Mouse (Mus musculus) large intestine, adult 2 months (tissue): Measurements from ENCODE around the gene Adnp. TPM values are rescaled to one million over a fixed set of nuclear protein-coding genes. Genes with fewer than 3 reads are reported as not detected.
A peak's percentile ranks its signal among the peaks of the same experiment; 100 is the strongest.

Experiments
- DNase-seq: peaks from one replicate; pipeline ENCODE4 v3.0.0-alpha.2; 2012; ENCODE audit warnings: low read depth, low spot score
- WGBS: fragments of 180-500 bp; shearing (Covaris S2); methylation state at CpG from one replicate; pipeline ENCODE4 v1.1.7; 2018; 5-methylcytosine and 5-hydroxymethylcytosine counted together
- polyA plus RNA-seq: library from polyadenylated mRNA; depleted of rRNA; stranded (reverse); fragments of >200 nt; gene quantifications from 2 replicates; pipeline ENCODE4 v1.2.3, GENCODE M21; 2012

The Adnp gene
- polyA plus RNA-seq, 1 experiment: 10.5 TPM

- no peak for DNase-seq
- WGBS: 59% methylated on average over 5 of the region's 5 CpGs
Measured at GRCm38 (mm10) chr2:168213788-168214397, 7.0 kb upstream of the Adnp start.

GRCm38 (mm10) chr2:168207883-168208282 lies 971 bp upstream of the Adnp start:
- no peak for DNase-seq
- 95% methylated on average over 3 of the region's 3 CpGs for WGBS

DNA sequence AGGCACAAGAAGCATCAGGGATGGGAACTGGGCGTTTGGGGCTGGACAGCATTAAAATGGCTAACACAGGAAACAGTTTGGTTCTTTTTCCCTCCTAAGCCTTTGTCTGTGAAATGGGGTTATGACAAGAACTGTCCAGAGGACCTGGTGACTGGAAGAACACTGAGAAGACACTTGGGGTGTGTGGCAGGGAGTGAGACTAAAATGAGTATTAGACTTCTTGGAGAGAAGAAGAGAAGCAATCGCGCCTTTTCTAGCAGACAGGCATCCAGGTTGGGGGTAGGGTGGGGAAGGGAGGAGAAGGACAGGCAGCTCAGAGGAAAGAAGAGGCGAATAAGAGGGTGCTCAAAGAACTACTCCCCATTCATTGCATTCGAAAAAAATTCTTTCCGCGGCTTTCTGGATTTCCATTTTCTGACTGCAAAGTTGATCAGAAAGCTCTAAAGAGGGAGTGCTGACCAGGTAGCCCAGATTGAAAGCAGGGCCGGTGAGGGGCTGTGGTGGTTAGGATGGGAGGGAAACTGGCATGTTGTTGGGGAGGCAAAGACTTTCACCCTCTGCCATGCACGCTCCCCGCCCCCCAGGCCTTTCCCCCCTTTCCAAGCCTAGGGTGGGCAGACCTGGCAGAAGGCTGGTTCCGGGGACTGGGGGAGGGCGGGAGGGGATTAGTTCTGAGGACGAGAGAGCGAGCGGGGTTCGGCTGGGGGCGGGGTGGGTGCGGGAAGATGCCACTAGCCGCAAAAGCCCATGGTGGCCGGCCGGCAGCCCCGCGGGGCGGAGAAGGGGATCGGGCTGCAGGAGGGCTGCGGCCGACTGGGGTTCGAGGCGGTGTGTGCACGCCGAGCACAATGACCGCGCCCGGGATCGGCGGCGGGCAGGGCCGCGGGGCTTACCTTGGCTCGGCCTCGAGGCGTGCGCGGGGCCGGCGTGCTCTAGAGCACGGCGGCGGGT lies 956 bp downstream of the Adnp start:
- no peak for DNase-seq
- under 1% methylated on average over 49 of the region's 49 CpGs for WGBS

- peak; percentile 87 for DNase-seq
- 2% methylated on average over 6 of the region's 6 CpGs for WGBS
Measured at GRCm38 (mm10) chr2:168205265-168205664, 1.6 kb downstream of the Adnp start.

GRCm38 (mm10) chr2:168204476-168204999 lies 2.4 kb downstream of the Adnp start:
- 62% methylated on average over 8 of the region's 8 CpGs for WGBS
- DNase-seq: no peak

- 45% methylated on average over 5 of the region's 5 CpGs for WGBS
- DNase-seq: no peak
Measured at GRCm38 (mm10) chr2:168200014-168200691, 6.8 kb downstream of the Adnp start.

DNA sequence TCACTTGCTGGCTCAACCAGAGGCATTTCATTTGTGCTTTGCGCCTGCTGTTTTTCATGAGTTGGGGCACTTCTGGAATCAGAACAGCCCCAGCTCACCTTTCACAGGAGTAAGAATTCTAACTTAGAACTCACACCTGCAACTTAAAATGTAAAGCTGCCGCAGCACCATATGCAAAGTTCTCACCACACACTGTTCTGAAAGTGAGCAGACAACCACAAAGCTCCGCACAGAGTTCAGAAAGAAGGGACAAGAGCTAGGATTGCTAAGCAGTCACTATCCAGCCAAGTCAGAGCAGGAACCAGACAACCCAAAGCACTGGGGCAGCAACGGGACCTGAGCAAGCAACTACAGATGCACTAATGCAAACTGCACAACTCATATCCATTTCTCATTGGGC lies 7.4 kb downstream of the Adnp start:
- 68% methylated on average over 4 of the region's 4 CpGs for WGBS
- DNase-seq: no peak

DNA sequence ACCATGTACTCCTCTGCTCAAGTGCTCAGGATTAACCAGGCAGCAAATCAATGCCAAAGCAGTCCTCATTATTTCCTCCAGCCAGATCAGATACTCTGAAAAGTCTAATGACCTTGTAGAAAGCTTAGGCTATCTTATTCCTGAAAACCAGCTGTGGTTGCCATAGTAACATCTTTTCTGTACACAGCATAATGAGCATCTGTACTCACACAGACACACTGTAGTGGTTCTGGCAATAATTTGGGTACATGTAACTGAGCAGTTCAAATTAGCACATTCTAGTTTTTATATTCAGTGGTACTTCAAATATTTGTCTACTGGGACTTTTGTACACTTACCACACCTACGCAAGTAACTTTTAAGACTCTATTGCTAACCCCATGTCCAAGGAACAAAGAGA lies 8.5 kb downstream of the Adnp start:
- DNase-seq: no peak
- WGBS: 36% methylated on average over 1 of the region's 1 CpGs

DNA sequence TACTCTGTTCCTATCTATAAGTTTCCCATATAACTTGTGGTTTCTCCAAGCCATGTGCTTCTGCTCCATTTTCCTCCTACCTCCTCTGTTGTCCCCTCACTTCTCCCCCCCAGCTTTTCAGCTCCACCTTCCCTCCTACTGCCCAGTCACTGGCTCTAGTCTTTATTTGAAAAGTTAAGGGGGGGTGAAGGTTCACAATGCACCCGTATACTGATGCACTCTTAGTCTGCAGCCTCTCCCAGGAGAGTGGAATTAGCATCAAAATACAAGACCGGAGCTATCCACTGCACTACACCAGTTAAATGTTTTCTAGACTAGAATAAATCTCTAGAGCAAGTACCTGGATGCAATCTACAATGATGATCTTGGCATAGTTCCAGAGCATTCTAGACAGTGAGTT lies 11.2 kb downstream of the Adnp start:
- 14% methylated on average over 2 of the region's 2 CpGs for WGBS
- DNase-seq: no peak

- no peak for DNase-seq
- WGBS: 39% methylated on average over 2 of the region's 2 CpGs
Measured at GRCm38 (mm10) chr2:168193685-168194084, 13.2 kb downstream of the Adnp start.

DNA sequence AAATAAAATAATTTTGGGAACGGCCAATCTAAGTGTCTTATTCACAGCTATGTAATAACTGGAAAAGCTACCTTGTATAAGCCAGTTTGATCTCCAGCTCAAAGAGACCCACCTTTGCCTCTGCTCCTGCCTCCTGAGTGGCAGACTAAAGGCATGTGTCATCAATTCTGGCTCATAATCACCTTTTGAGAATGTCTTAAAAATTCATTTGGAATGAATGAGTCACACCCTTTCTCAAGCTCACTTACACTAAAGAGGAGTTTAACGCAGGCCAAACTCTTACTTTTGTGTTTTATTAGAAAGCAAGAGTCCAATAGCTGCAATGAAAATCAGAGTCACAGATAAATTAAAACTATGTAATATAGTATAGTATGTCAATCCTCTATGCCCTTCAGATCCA lies 15.1 kb downstream of the Adnp start:
- no peak for DNase-seq
- 69% methylated on average over 2 of the region's 2 CpGs for whole genome bisulfite sequencing

- 53% methylated on average over 7 of the region's 7 CpGs for WGBS
Measured at GRCm38 (mm10) chr2:168175946-168176345, 31.0 kb downstream of the Adnp start.

DNA sequence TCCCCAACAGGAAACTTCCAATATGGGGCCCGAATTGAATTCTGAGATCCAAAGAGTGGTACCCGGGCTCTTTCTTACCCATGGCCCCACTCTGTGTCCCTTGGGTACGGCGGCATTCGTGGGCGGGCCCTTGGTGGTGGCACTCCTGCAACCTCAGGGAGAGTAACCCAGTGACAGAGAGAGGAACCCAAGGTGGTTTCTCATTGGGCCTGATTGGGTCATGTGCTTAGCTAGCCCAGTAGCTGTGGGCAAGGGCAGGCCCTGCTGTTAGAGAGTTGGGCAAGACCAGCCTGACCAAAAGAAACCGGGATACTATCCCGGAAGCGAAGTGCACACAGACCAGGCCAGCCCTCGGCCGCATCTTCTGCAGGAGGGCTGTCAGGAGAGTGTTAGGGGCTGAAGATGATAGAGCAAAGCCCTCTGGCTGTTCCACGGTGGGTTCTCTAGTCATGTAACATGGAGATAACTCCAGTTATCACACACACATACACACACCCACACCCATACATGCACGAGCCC lies 36.7 kb downstream of the Adnp start:
- 14% methylated on average over 13 of the region's 13 CpGs for WGBS
- DNase-seq: peak; percentile 83

More at GRCm38 (mm10) chr2:168175946-168176345, 31.0 kb downstream of the Adnp start:
- no peak for DNase-seq

DNA sequence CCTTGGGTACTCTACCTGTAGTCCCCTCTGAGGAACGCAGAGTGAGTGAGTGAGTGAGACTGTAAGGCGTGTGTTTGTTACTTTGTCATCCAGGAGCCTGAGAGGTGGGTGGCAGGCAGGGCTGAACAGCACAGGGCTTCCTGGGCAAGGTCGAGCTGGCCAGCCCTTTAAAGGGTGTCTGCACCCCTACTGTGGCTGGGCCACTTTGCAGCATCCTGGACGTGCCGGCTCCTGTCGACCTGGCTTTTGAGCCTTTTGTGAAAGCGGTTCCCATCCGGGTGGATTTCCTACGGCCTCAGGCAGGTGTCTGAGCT lies 37.2 kb downstream of the Adnp start:
- DNase-seq: no peak
- 17% methylated on average over 9 of the region's 9 CpGs for WGBS

- DNase-seq: no peak
- 66% methylated on average over 9 of the region's 9 CpGs for WGBS
Measured at GRCm38 (mm10) chr2:168168892-168169799, 37.8 kb downstream of the Adnp start.

DNA sequence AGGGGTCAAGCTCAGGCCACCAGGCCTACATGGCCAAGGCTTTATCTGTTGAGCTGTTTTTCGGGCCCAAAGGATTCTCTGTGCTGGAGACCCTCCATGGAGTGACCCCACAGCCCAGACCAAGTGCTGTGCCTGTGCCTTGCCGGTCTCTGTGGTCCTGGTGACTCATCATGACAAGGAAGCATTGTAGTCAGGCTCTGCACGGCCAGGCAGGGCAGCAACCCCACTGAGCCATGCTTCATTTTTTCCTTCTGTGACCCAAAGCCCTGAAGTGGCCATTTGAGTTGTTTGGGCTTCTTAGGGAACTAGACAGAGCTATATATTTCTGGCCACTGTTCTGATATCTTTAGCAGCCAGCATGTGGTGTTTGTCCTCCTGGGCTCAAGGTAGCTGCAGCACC lies 39.1 kb downstream of the Adnp start:
- DNase-seq: no peak
- WGBS: 67% methylated on average over 3 of the region's 3 CpGs

- no peak for DNase-seq
- WGBS: 50% methylated on average over 21 of the region's 21 CpGs
Measured at GRCm38 (mm10) chr2:168166750-168167460, 40.0 kb downstream of the Adnp start.

DNA sequence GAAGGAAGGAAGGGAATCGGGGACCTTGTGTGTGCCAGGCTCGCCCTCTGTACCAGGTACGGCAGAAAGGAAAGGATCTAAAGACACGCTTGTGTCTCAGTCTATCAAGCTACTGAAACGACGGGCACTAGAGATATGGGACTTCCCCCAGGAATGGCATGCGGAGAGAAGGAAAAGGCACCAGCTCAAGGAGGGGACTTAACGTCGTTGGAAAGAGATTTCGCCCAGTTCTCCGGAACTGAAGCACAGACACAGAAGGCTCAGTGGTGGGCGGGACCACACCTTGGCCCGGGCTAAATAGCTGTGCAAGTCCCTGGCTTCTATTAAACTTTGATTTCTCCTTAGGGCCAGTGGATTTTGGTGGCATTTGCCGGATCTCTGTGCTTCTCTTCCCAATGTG lies 44.9 kb downstream of the Adnp start:
- WGBS: 9% methylated on average over 14 of the region's 14 CpGs
- no peak for DNase-seq
